Mouse (Mus musculus) erythroblast, embryonic 14.5 days (primary cell): ENCODE data around the gene Spata7.

Experiments
- GATA1 ChIP-seq: IDR thresholded peaks from 2 replicates; pipeline ENCODE4 v1.6.1; 2012; ENCODE audit warnings: low read length, inconsistent platforms, mixed read lengths
- TAL1 ChIP-seq: IDR thresholded peaks from 3 replicates; pipeline ENCODE4 v1.6.1; 2012; ENCODE audit warnings: low read length, inconsistent platforms, mixed read lengths

GRCm38 (mm10) chr12:98712819-98713218 is 84.9 kb downstream of the Spata7 start:
- TF ChIP-seq GATA1 (no peak), TAL1 (no peak)
